23 mouse cellular contexts compared by ENCODE assay signal in genomic region chr9:12900726-12901125, GRCm38 (mm10).
DNase-seq lines count a peak whose midpoint lies in the region; ATAC-seq and TF ChIP-seq lines count a peak whose summit lies in the region.
"Had no signal": no experiment of that assay in that cellular context is flagged by ENCODE, and none has a peak within 500 bp of the region (broad histone marks: within the 10 kb centered on the region; RNA-seq: fewer than 3 reads in every experiment).

No protein-coding gene starts in this region.

- no peaks in the 10 kb centered on the region for H3K9me3 ChIP-seq in forebrain, embryonic 16.5 days (ENCODE audit: control insufficient read depth, low read length)
- H3K9me3 ChIP-seq in forebrain, embryonic 11.5 days (ENCODE audit: control insufficient read depth, low read length): no peaks in the 10 kb centered on the region
- peaks cover 13% of the 10 kb centered on the region for H3K9me3 ChIP-seq in ES-Bruce4 (replicated peaks; ENCODE audit: control insufficient read depth, insufficient read depth, low read length, poor library complexity, severe bottlenecking)
- H3K9me3 ChIP-seq: embryonic facial prominence, embryonic 13.5 days; G1E; heart, embryonic 10.5 days; hindbrain, embryonic 13.5 days; intestine, embryonic 15.5 days had no signal

- DNase-seq in forebrain, embryonic 11.5 days (ENCODE audit: low spot score): no peak
- DNase-seq in Muller cell, postnatal 12 days (ENCODE audit: inconsistent ontology term): peak; percentile 48
- peak; percentile 23 for DNase-seq in brain, embryonic 14.5 days (ENCODE audit: low read depth)
- no peak for DNase-seq in embryo, embryonic 10 days (ENCODE audit: low spot score)
- DNase-seq in adrenal gland, postnatal 25 days: no peak
- DNase-seq: adrenal gland, adult 2 months; adrenal gland, postnatal 36 days; cerebellum, adult 11-12 months; cerebellum, adult 9-10 months; cerebellum, postnatal 25 days; gastrocnemius, adult 2 months; gastrocnemius, postnatal 25 days; heart, postnatal 10 days; heart, postnatal 4 days; kidney, adult 18-20 months had no signal

- H3K27ac ChIP-seq in forebrain, embryonic 16.5 days (ENCODE audit: low read length): no peak overlapping the region
- no peak overlapping the region for H3K27ac ChIP-seq in forebrain, embryonic 11.5 days (ENCODE audit: low read depth, low read length)
- no peak overlapping the region for H3K27ac ChIP-seq in ES-Bruce4 (ENCODE audit: insufficient read depth, low read length)
- H3K27ac ChIP-seq: embryonic facial prominence, embryonic 13.5 days; gastrocnemius, adult 2 months; heart, embryonic 10.5 days; hindbrain, embryonic 13.5 days; intestine, embryonic 15.5 days had no signal

- H3K4me3 ChIP-seq in forebrain, embryonic 16.5 days (replicated peaks; ENCODE audit: low read length): no peak overlapping the region
- H3K4me3 ChIP-seq in forebrain, embryonic 11.5 days (ENCODE audit: low read depth, low read length): no peak overlapping the region
- H3K4me3 ChIP-seq in ES-Bruce4 (ENCODE audit: low read depth, low read length): no peak overlapping the region
- H3K4me3 ChIP-seq: embryonic facial prominence, embryonic 13.5 days; gastrocnemius, adult 2 months; heart, embryonic 10.5 days; hindbrain, embryonic 13.5 days; intestine, embryonic 15.5 days had no signal

- H3K9ac ChIP-seq in forebrain, embryonic 16.5 days (replicated peaks; ENCODE audit: low read depth, low read length): no peak overlapping the region
- no peak overlapping the region for H3K9ac ChIP-seq in forebrain, embryonic 11.5 days (ENCODE audit: low read length)
- H3K9ac ChIP-seq in ES-Bruce4 (ENCODE audit: low read depth, poor library complexity, severe bottlenecking): no peak overlapping the region
- H3K9ac ChIP-seq: embryonic facial prominence, embryonic 13.5 days; hindbrain, embryonic 13.5 days; intestine, embryonic 15.5 days had no signal

- whole genome bisulfite sequencing in forebrain, embryonic 16.5 days: 32% methylated on average over 3 of the region's 3 CpGs
- WGBS in forebrain, embryonic 11.5 days: 70% methylated on average over 3 of the region's 3 CpGs

- ATAC-seq in forebrain, embryonic 16.5 days: 0 out of 2 replicates have a peak, but pooled peaks have one; percentile 40
- ATAC-seq in forebrain, embryonic 11.5 days (replicated peaks; ENCODE audit: low FRiP score): no peak
- ATAC-seq: intestine, embryonic 15.5 days had no signal

- H3K27me3 ChIP-seq in forebrain, embryonic 16.5 days (replicated peaks; ENCODE audit: control insufficient read depth, insufficient read depth, low read length): no peaks in the 10 kb centered on the region
- H3K27me3 ChIP-seq in forebrain, embryonic 11.5 days (ENCODE audit: control insufficient read depth, insufficient read depth, low read length): no peaks in the 10 kb centered on the region
- no peaks in the 10 kb centered on the region for H3K27me3 ChIP-seq in ES-Bruce4 (ENCODE audit: control insufficient read depth, insufficient read depth, low read length, poor library complexity, severe bottlenecking)
- H3K27me3 ChIP-seq: CH12.LX; embryonic facial prominence, embryonic 13.5 days; hindbrain, embryonic 13.5 days; intestine, embryonic 15.5 days had no signal

- TF ChIP-seq POLR2A in ES-Bruce4 (IDR thresholded peaks at IDR 0.05; ENCODE audit: insufficient read depth, low read length): no peak
- TF ChIP-seq POLR2A in brain, embryonic 14.5 days (IDR thresholded peaks at IDR 0.05; ENCODE audit: borderline replicate concordance, extremely low read depth, insufficient read depth, insufficient read length, poor library complexity, severe bottlenecking): no peak

- 0 out of 2 replicates have a peak, but pooled peaks have one; percentile 40 for TF ChIP-seq EP300 in ES-Bruce4 (IDR thresholded peaks at IDR 0.05; ENCODE audit: insufficient read depth, low read depth, low read length)

- no peaks in the 10 kb centered on the region for H3K36me3 ChIP-seq in forebrain, embryonic 16.5 days (ENCODE audit: control insufficient read depth, insufficient read depth)
- H3K36me3 ChIP-seq in forebrain, embryonic 11.5 days (ENCODE audit: control insufficient read depth, insufficient read depth, low read length): no peaks in the 10 kb centered on the region
- H3K36me3 ChIP-seq in ES-Bruce4 (ENCODE audit: control insufficient read depth, insufficient read depth, low read length, poor library complexity, severe bottlenecking): no peaks in the 10 kb centered on the region
- H3K36me3 ChIP-seq: embryonic facial prominence, embryonic 13.5 days; G1E; heart, embryonic 10.5 days; hindbrain, embryonic 13.5 days; intestine, embryonic 15.5 days had no signal

- no peak overlapping the region for H3K4me2 ChIP-seq in forebrain, embryonic 16.5 days (ENCODE audit: low read length)
- no peak overlapping the region for H3K4me2 ChIP-seq in forebrain, embryonic 11.5 days (ENCODE audit: low read depth, low read length, severe bottlenecking)
- H3K4me2 ChIP-seq: embryonic facial prominence, embryonic 13.5 days; hindbrain, embryonic 13.5 days; intestine, embryonic 15.5 days had no signal

- 0 out of 2 replicates have a peak, but pooled peaks cover 4% of the 10 kb centered on the region for H3K4me1 ChIP-seq in forebrain, embryonic 16.5 days (replicated peaks; ENCODE audit: control insufficient read depth, insufficient read depth, low read length)
- H3K4me1 ChIP-seq in forebrain, embryonic 11.5 days (replicated peaks; ENCODE audit: control insufficient read depth, insufficient read depth, low read length): no peaks in the 10 kb centered on the region
- no peaks in the 10 kb centered on the region for H3K4me1 ChIP-seq in ES-Bruce4 (ENCODE audit: control insufficient read depth, insufficient read depth, low read length)
- H3K4me1 ChIP-seq: embryonic facial prominence, embryonic 13.5 days; heart, embryonic 10.5 days; hindbrain, embryonic 13.5 days; intestine, embryonic 15.5 days had no signal

- no peak for TF ChIP-seq CTCF in ES-Bruce4 (IDR thresholded peaks at IDR 0.05; ENCODE audit: low read depth, low read length)
- TF ChIP-seq CTCF in brain, embryonic 14.5 days (IDR thresholded peaks at IDR 0.05; ENCODE audit: borderline replicate concordance, extremely low read depth, insufficient read depth, insufficient read length): no peak

Comparison
In these comparisons a context has a peak if more than half of its experiments do, and no peak if none do; other contexts are left out.
1. DNase-seq: peak in Muller cell, postnatal 12 days (single experiment) and brain, embryonic 14.5 days (single experiment); none in forebrain, embryonic 11.5 days (single experiment), embryo, embryonic 10 days (single experiment) and adrenal gland, postnatal 25 days (single experiment).